Mouse (Mus musculus): ENCODE results near the gene Arhgef28.
A peak's percentile ranks its signal among the peaks of the same experiment; 100 is the strongest.

Arhgef28 gene

DNA sequence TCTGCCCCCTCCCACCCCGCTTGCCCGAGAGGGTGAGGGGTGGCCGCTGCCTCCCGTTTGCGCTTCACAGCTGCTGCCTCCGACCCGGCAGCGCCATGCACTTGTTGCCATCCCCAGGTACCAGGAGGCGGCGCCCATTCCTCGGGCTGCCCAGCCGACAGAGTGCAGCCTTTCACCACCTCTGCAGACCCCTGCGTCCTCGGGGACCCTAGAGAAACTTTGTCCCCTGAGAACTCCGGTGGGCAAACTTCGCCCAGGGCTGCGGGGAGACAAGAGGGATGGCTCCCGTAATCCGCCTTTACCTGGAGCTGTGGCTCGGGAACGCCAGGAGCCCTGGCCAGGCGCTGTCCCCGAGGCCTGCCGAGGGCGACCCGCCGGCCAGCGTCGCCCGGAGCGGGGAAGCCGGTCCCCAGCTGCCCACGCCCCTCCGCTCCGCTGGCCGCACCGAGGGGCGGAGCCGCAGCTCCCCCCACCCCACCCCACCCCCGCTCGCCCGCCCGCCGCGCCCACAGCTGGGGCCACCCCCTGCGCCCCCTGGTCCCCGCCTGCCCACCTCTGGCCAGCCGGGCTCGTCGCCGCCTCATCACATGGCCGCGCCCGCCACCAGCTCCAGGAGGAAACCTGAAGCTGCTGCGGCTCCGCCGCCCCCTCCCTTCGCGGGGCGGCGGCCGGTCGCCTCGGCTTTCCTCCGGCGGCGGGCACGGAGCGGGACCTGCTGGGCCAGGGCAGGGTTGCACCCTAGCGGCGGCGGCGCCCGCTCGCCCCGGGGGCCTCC is at the start of gene Arhgef28:
TSS of gene Arhgef28 (minus strand) at position 669 of the 775 bp plus-strand sequence.
- DNase-seq (ENCODE audit: low read depth, low spot score) = no peak

DNA sequence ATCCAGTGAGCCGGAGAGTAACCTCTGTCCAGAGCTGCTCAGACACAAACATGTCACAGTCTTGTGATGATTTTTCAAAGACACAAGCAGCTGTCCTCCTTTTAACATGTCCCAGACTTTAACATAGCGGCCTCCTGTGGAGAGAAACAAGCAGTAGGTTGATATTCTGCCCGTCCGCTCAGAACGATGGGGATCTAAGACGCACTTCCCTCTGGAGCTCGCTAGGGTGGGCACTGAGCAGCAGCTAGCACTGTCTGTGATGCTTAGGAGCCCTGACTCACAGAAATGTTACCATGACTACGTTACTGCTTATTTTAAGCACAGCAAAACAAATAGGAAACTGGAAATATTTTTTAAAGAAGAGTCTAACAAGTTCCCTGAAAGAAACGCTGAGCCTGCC is 48.7 kb upstream of the Arhgef28 start:
- no peak for DNase-seq (ENCODE audit: low read depth, low spot score)

DNA sequence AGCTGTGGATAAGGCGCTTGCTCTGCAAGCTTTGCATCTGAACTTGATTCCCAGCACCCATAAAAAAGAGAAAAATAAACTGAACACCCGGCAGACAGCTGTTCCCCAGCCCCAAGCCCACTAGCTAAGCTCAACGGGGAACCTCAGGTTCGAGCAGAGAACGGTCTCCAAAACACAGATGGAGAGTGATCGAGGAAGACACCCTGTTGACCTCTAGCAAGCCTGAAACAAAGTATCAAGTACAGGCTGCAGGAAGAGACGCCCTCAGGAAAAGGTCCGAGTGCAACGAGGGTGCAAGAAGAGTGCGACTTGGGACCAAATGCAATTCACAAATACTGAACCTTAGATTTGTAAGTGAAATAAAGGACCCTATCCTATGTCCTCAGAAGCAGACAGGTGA is 43.4 kb upstream of the Arhgef28 start:
- DNase-seq (ENCODE audit: low read depth, low spot score) = no peak

DNA sequence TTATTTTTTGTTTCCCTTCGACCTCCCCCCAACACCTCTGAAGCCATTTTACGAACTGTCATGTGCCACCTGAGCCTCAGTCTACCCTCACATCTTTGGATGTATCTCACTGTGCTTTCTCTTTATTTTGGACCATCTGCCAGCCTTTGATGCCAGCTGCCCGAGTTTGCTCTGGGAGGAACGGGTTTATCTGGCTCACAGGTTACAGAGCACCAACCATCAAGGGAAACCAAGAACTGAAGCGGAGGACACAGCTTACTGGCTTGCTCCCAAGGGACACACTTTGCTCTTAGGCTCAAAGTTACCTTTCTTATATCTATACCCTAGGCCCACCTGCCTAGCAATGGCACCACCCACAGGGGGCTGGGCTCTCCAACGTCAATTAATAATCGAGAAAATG is 39.1 kb upstream of the Arhgef28 start:
- no peak for DNase-seq (ENCODE audit: low read depth, low spot score)

DNA sequence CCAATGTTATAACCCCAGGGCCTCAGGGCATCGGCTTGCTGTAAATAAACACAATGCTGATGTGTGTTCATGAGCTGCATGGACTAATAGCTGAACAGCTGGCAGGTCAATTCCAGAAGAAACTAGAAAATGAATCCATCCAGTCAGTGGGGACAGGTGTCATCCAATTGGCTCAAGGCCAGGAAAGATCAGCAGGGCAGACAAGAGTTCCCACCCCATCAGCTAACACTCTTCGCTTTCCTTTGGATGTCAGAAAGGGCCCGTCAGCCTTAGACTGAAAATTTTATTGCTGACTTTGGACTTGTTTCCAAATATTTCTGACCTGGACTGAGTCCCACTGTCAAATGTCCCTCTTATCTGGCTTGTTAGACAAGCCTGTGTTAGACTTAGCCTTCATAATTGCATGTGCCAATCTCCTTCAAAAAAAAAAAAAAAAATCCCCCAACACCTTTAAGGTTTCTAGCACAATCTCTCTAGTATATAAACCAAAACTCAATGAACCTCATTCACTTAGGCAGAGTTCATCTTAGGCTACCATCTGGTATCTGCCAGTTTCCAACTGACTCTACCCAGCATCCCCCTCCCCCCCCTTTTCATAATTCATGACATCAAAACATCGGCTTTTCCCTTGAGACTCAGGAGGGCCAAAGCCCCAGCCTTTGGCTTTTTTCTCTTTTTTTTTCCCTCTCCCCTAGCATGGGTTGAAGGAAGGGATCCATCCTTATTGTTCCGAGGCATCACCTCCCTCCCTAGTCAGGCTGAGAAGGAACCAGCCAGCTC is 38.5 kb upstream of the Arhgef28 start:
- no peak for DNase-seq (ENCODE audit: low read depth, low spot score)

DNA sequence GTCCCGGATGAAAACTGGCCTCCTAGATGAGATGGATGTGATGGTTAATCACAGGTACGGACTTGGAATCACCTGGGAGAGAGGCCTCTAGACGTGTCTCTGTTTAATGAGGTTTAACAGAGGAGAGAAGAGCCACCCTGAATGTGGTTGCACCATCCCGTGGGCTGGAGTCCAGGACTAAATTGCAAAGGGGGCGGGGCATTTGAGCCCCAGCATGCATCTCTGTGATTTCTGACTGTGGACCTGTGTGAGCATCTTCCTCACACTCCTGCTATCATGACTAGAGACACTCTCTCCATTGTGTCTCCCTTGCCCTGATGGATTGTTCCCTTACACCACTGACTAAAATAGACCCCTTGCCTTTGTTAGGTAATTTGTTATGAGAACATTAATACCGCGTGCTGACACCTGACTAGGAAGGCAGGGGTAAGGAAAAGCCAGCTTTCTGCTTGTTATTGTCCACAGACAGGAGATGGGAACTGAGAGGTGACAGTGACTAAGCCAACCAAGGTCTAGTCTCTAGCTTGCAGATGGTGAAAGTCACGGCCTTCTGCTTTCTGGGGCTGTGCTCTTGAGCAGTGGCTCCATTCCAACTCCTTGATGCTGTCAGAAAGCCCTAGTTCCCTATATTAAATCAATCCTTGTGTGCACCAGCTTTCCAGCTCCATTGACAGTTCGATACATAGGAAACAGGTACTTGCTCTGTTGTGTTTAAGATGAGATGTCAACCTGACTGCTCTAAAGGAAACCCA is 35.5 kb upstream of the Arhgef28 start:
- DNase-seq (ENCODE audit: low read depth, low spot score) = no peak

DNA sequence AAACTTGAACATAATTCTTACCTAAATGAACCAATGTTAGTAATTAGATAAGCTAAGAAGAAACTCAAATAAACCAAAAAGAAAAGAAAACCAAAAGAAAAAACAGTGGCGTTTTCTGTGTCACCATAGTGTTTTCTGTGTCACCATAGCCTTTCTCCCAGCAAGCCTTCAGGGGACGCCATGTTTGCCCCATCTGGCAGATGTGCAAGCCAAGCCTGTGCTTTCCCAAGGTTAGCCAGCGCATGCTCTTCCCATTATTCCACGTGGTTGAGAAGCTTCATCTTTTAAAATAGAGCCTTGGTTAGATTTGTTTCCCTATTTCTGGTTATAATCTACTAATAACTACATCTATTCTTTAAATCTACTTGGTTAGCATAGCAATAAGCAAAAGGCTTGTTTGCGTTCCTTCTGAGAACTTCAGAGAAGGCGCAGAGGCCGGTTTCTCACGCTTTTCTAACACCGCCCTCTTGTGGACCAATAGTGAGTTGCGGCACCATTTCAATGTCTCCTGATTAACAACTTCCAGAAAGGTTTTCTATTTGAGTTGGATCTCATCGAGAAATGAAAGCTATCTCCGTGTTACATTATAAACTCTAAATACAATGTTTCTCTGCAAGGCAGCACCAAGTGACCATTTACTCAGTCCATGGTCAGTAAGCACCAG is 33.9 kb upstream of the Arhgef28 start:
- DNase-seq (ENCODE audit: low read depth, low spot score) = peak; percentile 49

DNA sequence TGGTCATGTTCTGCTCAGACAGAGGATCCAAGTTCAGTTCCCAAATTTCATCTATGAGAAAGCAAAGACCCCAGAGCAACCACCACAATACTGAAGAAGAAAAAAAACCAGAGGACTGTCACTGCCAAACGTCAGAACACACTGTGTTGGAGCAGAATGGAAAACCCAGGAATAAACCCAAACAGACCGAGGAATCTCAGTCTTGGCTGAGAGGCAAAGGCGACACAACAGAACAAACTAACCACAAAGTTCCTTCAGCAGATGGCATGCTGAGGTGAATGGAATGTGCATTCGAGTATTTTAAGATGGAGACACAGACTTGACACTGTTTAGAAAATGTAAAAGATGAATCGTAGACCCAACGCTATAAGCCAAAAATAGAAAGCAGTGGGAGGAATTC is 29.2 kb upstream of the Arhgef28 start:
- no peak for DNase-seq (ENCODE audit: low read depth, low spot score)

DNA sequence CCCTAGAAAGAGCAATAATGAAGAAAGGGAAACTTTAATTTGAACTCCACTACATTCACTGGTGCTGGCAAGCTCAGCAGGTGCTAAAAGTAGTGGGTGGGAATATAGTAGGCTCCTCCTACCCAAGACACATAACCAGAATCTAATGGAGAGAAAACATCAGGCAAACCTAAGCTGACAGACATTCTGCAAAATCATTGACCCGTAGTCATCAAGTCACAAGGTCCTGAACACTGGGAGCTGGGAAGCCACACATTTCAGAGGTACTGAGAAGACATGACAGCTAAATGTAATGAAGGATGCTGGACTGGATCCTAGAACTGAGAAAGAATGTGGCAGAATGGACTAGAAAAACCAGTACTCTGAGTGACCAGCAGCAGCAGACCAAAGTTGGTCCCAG is 24.3 kb upstream of the Arhgef28 start:
- DNase-seq (ENCODE audit: low read depth, low spot score) = no peak

DNA sequence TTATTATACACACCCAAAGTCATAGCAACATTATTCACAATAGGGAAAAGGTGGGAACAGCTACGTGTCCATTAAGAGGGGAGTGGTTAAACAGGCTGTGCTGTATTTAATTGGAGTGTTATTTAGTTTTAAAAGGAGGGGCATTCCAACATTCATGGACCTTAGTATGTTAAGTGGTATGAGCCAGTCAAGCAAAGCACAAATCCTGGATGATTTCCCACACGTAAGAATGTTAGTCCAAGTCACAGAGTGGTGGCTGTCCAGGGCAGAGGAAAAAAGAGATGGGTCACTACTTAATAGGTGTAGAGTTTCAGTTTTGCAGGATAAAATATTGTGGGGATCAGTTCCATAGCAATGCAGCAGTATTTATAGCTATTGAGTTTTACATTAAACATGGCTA is 20.0 kb upstream of the Arhgef28 start:
- no peak for DNase-seq (ENCODE audit: low read depth, low spot score)

DNA sequence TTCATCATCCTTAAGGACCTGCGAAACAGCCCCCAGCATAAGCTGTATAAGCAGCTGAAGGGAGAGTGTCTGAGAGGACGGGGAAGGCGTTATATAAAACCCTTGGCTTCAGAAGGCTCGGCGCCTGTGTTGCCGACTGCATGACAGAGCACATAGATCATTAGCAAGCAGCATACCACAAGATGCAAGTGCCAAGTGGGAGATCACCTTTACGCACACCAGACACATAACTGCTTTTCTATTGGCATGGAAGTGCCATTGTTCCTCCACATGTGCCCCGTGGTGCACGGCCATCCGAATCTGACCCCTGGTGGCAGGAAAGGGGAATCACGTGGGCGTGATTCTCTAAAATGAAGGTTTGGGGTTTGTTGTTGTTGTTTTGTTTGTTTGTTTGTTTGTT is 16.6 kb upstream of the Arhgef28 start:
- DNase-seq (ENCODE audit: low read depth, low spot score) = no peak

DNA sequence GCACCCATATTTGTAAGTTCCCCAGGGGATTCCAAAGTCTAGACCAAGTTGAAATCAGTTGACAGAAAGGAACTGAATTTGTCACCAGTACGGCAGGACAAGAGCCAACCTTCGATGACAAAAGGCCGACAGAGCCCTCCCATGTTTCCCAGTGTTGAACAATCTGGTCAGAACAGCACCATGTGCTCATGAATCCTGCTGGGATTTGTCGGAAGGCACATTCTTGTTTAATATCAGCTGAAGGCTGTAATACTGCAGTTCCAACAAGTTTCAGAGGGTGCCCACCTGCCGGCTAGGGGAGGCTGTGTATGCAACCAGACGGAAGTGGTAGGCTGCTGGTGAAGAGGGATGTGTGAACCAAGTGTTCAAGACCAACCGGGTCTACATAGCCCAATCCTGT is 3.9 kb upstream of the Arhgef28 start:
- DNase-seq (ENCODE audit: low read depth, low spot score) = no peak

DNA sequence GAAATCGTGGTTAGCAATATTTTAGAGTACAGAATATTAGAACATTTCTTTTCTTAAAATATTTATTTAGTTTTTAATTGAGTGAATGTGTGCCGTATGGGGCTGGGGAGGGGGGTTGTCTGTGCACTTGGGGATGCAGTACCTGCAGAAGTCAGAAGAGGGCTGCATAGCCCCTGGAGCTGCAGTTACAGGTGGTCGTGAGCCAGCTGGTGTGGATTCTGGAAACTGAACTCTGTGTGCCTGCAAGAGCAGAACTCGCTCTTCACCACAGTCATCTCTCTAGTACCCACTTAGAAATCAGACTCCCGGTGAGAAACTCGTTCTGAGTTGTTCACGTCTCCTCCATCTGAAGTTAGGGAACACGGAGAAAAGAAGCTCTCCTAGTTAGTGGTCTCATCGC is 2.6 kb upstream of the Arhgef28 start:
- no peak for DNase-seq (ENCODE audit: low read depth, low spot score)

DNA sequence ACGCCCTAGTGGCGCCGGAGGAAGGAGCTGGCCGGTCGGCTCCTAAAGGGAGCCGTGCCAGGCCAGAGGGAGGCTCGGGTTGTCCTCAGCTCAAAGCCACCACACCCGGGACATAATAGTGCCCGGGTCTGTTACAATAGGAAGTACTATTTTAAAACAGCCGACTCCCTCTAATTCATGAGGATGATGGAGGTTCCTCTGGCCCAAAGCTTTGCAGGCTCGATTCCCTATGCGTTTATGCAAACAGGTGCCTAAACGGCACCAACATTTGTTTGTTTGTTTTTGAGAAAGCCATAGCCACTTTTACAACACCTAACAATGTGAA is 269 bp upstream of the Arhgef28 start:
- no peak for DNase-seq (ENCODE audit: low read depth, low spot score)

DNA sequence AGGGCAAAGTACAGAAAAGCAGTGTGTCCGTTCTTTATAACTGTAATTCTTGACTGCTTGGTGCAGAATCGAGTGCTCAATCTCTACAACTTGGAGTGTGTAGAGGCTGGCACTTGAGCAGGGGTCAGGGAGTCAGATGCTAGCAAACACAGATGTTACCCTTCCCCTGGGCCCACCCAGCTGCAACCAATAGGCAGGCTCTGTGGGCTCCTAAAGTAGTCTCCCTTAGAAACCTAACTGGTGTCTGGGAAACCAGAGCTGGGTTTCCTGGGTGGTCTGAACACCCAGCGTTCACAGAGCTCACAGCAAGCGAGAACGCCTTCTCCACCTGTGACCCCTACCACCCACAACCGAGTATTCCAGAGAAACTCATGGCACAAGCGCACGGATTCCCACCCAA is 1.1 kb downstream of the Arhgef28 start:
- DNase-seq (ENCODE audit: low read depth, low spot score) = no peak

DNA sequence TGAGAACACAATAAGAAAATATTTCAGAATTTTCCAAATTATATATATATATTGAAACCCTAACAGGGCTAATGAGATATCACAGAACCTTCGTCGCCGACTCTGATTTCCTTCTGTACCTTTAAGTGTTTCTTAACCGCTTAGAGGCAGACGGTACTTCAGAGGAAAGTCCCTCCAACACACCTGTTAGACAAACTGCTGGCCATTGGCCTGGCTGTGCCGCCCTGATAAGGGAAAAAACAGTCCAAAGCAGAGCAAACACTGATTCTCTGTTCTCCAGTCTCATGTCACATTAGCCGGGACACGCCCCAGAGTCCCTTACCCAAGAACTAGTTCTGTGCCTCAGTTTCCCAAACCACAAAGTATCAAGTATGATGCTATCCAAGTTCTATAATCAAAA is 1.9 kb downstream of the Arhgef28 start:
- DNase-seq (ENCODE audit: low read depth, low spot score) = no peak

DNA sequence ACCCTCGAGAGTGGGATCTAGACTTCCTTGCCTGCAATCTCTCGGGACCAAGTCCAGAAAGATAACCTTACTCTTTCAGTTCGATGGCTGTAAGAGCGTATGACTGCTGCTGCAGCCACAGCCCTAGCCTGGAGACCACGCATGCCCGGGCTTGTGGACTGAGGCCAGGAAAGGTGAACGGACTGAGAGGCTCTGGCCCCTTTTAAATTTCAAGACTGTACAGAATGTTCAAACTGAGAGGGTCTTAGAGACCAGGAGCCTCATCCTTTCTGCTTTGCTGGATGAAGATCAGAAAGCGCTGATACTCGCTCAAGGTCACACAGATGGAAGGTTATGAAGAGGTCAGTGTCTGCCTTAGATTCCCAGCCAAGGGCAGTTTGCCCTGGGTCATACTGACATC is 4.8 kb downstream of the Arhgef28 start:
- DNase-seq (ENCODE audit: low read depth, low spot score) = no peak

DNA sequence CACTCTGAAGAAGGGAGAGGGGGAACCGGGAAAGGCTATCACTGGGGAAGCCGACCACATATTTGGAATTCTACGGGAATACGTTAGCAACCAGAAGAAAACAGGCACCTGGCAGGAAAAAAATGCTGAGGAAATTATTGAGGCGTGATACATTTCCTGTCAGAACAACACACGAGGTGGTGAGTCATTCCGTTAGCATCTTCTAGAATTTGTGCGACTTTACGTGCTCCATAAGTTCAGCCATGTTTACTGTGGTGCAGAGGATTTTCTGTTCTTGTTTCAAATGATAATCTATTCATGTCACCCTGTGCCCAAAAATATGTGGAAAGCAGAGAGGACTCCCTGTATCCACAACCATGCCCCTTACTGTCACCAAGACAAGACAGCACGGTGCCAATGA is 13.6 kb downstream of the Arhgef28 start:
- DNase-seq (ENCODE audit: low read depth, low spot score) = no peak

DNA sequence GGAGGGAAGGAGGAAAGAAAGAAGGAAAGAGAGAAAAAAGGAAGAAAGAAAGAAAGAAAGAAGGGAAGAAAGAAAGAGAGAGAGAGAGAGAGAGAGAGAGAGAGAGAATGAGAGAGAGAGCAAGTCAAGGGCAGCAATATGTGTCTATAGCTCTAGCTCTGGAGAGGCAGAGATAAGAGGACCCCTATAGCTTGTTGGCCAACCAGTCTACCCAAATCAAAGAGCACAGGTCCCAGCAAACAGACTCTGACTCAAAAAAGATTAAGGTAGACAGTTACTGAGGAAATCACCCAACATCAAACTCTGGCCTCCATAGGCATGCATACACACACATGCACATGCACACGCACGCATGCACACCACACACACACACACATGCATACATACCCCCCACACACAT is 17.7 kb downstream of the Arhgef28 start:
- no peak for DNase-seq (ENCODE audit: low read depth, low spot score)

DNA sequence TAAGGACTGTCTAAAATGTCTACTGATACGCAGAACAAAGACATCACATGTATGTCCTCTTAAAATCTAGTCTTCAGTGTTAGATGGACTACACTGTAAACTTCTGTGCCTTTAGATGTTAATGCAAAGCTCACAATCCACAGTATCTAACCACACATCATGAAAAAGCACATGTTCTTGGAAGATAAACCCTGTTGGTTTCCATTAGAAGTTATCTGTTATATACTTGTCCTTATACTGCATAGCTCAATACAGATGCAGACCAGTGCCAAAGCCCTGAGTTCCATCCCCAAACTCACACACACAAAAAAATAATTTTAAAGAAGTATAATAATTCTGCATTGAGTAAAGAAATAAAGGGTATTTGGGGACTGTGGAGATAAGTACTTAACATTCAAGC is 18.3 kb downstream of the Arhgef28 start:
- no peak for DNase-seq (ENCODE audit: low read depth, low spot score)

DNA sequence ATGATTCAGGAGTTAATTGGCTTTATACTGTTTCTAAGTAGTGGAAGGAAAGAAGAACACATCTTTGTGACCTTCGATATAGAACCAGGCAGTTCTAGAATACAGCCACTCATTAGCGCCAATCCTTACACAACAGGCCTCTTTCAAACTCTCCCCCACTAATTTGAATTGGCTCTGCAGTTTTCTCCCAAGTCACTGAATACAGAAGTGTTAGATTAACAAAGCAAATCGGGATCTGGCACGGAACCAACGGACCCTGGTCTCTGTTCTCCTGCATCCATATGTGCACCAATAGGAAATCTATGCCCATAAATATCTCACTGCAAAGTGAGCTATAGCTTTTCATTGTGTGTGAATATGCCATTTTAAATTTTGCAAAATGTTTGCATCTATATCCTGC is 20.1 kb downstream of the Arhgef28 start:
- DNase-seq (ENCODE audit: low read depth, low spot score) = no peak

DNA sequence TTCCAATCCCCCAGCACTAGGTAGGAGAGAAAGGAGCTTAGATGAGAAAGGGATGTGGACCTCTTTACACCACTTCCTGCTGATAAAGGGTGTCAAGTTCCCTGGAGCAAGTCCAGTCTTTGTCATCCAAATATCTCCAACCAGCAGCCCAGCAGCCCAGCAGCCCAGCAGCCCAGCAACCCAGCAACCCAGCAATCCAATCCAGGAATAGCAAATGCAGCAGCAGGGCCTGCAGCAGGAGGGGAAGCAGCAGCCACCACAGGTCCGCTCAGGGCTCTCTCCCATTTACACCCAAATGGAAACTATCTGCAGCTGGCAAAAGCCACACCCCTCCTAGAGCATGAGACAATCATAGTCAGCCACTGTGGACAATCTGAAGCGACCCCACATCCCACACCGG is 21.6 kb downstream of the Arhgef28 start:
- DNase-seq (ENCODE audit: low read depth, low spot score) = no peak
